9 mouse cellular contexts compared by ENCODE assay signal in genomic region chr15:100673585-100674391, GRCm38 (mm10). TPM values are rescaled to one million over a fixed set of nuclear protein-coding genes. Genes with fewer than 3 reads are reported as not detected.
DNase-seq lines count a peak whose midpoint lies in the region; ATAC-seq and TF ChIP-seq lines count a peak whose summit lies in the region.
"Had no signal": no experiment of that assay in that cellular context is flagged by ENCODE, and none has a peak within 500 bp of the region (broad histone marks: within the 10 kb centered on the region; RNA-seq: fewer than 3 reads in every experiment).

No protein-coding gene starts in this region.

- H3K4me1 ChIP-seq in midbrain, embryonic 10.5 days = peaks cover 14% of the 10 kb centered on the region
- no peaks in the 10 kb centered on the region for H3K4me1 ChIP-seq in midbrain, postnatal 0 days (ENCODE audit: insufficient read depth, low read length)
- peaks cover 27% of the 10 kb centered on the region for H3K4me1 ChIP-seq in liver, embryonic 11.5 days (replicated peaks; ENCODE audit: control insufficient read depth, insufficient read depth, low read length)
- no peaks in the 10 kb centered on the region for H3K4me1 ChIP-seq in neural tube, embryonic 15.5 days
- H3K4me1 ChIP-seq in midbrain, embryonic 13.5 days (replicated peaks) = 0 out of 2 replicates have a peak, but pooled peaks cover 4% of the 10 kb centered on the region
- H3K4me1 ChIP-seq: embryonic facial prominence, embryonic 15.5 days had no signal

- H3K4me3 ChIP-seq in midbrain, embryonic 10.5 days = no peak overlapping the region
- no peak overlapping the region for H3K4me3 ChIP-seq in midbrain, postnatal 0 days (ENCODE audit: low read depth, low read length)
- no peak overlapping the region for H3K4me3 ChIP-seq in liver, embryonic 11.5 days (ENCODE audit: low read depth, low read length)
- H3K4me3 ChIP-seq in neural tube, embryonic 15.5 days (replicated peaks) = no peak overlapping the region
- H3K4me3 ChIP-seq in midbrain, embryonic 13.5 days (replicated peaks) = no peak overlapping the region
- H3K4me3 ChIP-seq: embryonic facial prominence, embryonic 15.5 days had no signal

- WGBS in midbrain, embryonic 10.5 days = 36% methylated on average over 12 of the region's 12 CpGs
- 40% methylated on average over 11 of the region's 12 CpGs for WGBS in midbrain, postnatal 0 days
- WGBS in liver, embryonic 11.5 days = 15% methylated on average over 12 of the region's 12 CpGs
- 41% methylated on average over 12 of the region's 12 CpGs for WGBS in neural tube, embryonic 15.5 days
- 32% methylated on average over 12 of the region's 12 CpGs for WGBS in midbrain, embryonic 13.5 days

- no peaks in the 10 kb centered on the region for H3K27me3 ChIP-seq in midbrain, embryonic 10.5 days (ENCODE audit: low read depth, poor library complexity, severe bottlenecking)
- no peaks in the 10 kb centered on the region for H3K27me3 ChIP-seq in midbrain, postnatal 0 days (ENCODE audit: insufficient read depth, low read length)
- H3K27me3 ChIP-seq in liver, embryonic 11.5 days (replicated peaks; ENCODE audit: control insufficient read depth, insufficient read depth, low read length) = no peaks in the 10 kb centered on the region
- H3K27me3 ChIP-seq in neural tube, embryonic 15.5 days (replicated peaks) = no peaks in the 10 kb centered on the region
- no peaks in the 10 kb centered on the region for H3K27me3 ChIP-seq in midbrain, embryonic 13.5 days
- H3K27me3 ChIP-seq: embryonic facial prominence, embryonic 15.5 days had no signal

- ATAC-seq in midbrain, postnatal 0 days (ENCODE audit: low FRiP score) = no peak
- peak; percentile 79 for ATAC-seq in liver, embryonic 11.5 days (replicated peaks; ENCODE audit: low FRiP score)
- no peak for ATAC-seq in neural tube, embryonic 15.5 days (ENCODE audit: low FRiP score)
- no peak for ATAC-seq in midbrain, embryonic 13.5 days

- H3K4me2 ChIP-seq in midbrain, postnatal 0 days (ENCODE audit: low read depth, low read length, poor library complexity, severe bottlenecking) = no peak overlapping the region
- H3K4me2 ChIP-seq in liver, embryonic 11.5 days = peak overlapping the region; percentile 46
- no peak overlapping the region for H3K4me2 ChIP-seq in neural tube, embryonic 15.5 days
- H3K4me2 ChIP-seq in midbrain, embryonic 13.5 days (replicated peaks) = no peak overlapping the region
- H3K4me2 ChIP-seq: embryonic facial prominence, embryonic 15.5 days; hindbrain, embryonic 14.5 days had no signal

- no peak for DNase-seq in midbrain, embryonic 10.5 days (ENCODE audit: low spot score)
- DNase-seq in midbrain, postnatal 0 days (ENCODE audit: low spot score) = no peak
- peak; percentile 58 for DNase-seq in c-Kit-positive CD71-negative TER-119-negative erythroid progenitor cells, embryonic 14.5 days (ENCODE audit: low read depth)
- DNase-seq in liver, embryonic 11.5 days (ENCODE audit: low spot score) = no peak
- DNase-seq in yolk sac, embryonic 10.5 days (ENCODE audit: low spot score) = peak; percentile 39

- H3K9me3 ChIP-seq in midbrain, embryonic 10.5 days (replicated peaks) = no peaks in the 10 kb centered on the region; the same call in 1 of the 2 replicates
- no peaks in the 10 kb centered on the region for H3K9me3 ChIP-seq in midbrain, postnatal 0 days (ENCODE audit: low read length)
- no peaks in the 10 kb centered on the region for H3K9me3 ChIP-seq in liver, embryonic 11.5 days (ENCODE audit: control insufficient read depth, low read length)
- no peaks in the 10 kb centered on the region for H3K9me3 ChIP-seq in neural tube, embryonic 15.5 days (replicated peaks)
- H3K9me3 ChIP-seq in midbrain, embryonic 13.5 days = no peaks in the 10 kb centered on the region
- H3K9me3 ChIP-seq: embryonic facial prominence, embryonic 15.5 days had no signal

- H3K9ac ChIP-seq in midbrain, postnatal 0 days (replicated peaks; ENCODE audit: low read length, poor library complexity, severe bottlenecking) = no peak overlapping the region
- H3K9ac ChIP-seq in liver, embryonic 11.5 days (ENCODE audit: low read depth, low read length) = peak overlapping the region; percentile 22; the same call in 1 of the 2 replicates
- H3K9ac ChIP-seq in neural tube, embryonic 15.5 days (replicated peaks) = no peak overlapping the region
- no peak overlapping the region for H3K9ac ChIP-seq in midbrain, embryonic 13.5 days (replicated peaks)
- H3K9ac ChIP-seq: embryonic facial prominence, embryonic 15.5 days; hindbrain, embryonic 14.5 days had no signal

- no peaks in the 10 kb centered on the region for H3K36me3 ChIP-seq in midbrain, embryonic 10.5 days
- H3K36me3 ChIP-seq in midbrain, postnatal 0 days (ENCODE audit: insufficient read depth, low read length) = no peaks in the 10 kb centered on the region
- no peaks in the 10 kb centered on the region for H3K36me3 ChIP-seq in liver, embryonic 11.5 days (ENCODE audit: control insufficient read depth, insufficient read depth, low read length)
- no peaks in the 10 kb centered on the region for H3K36me3 ChIP-seq in neural tube, embryonic 15.5 days
- no peaks in the 10 kb centered on the region for H3K36me3 ChIP-seq in midbrain, embryonic 13.5 days
- H3K36me3 ChIP-seq: embryonic facial prominence, embryonic 15.5 days had no signal

- H3K27ac ChIP-seq in midbrain, embryonic 10.5 days (replicated peaks) = peak overlapping the region; percentile 42
- H3K27ac ChIP-seq in midbrain, postnatal 0 days (ENCODE audit: low read depth, low read length) = no peak overlapping the region
- peak overlapping the region; percentile 80 for H3K27ac ChIP-seq in liver, embryonic 11.5 days (ENCODE audit: low read depth, low read length)
- no peak overlapping the region for H3K27ac ChIP-seq in neural tube, embryonic 15.5 days (replicated peaks)
- H3K27ac ChIP-seq in midbrain, embryonic 13.5 days = no peak overlapping the region
- H3K27ac ChIP-seq: embryonic facial prominence, embryonic 15.5 days; hindbrain, embryonic 14.5 days had no signal

- TF ChIP-seq CTCF in midbrain, postnatal 0 days (IDR thresholded peaks at IDR 0.05) = no peak

RNA-seq across cellular contexts. Expression of gene Bin2, which starts 4.4 kb away (rescaled TPM):
- polyA plus RNA-seq in midbrain, embryonic 10.5 days (2016; fragmentation: Nextera tagmentation; extraction: Ambion mirVana) = 3.2 and 5.0 TPM in 2 replicates
- 2.1 and 2.7 TPM in 2 replicates for total RNA-seq in midbrain, postnatal 0 days (2014; rRNA removed)
- polyA plus RNA-seq in midbrain, postnatal 0 days (2015; fragmentation: Nextera tagmentation; extraction: Ambion mirVana) = 1.2 TPM in 2 replicates
- 56.6 and 62.1 TPM in 2 replicates for polyA plus RNA-seq in liver, embryonic 11.5 days (2014; fragmentation: Nextera tagmentation; extraction: Ambion mirVana)
- 2.6 and 11.0 TPM in 2 replicates for polyA plus RNA-seq in neural tube, embryonic 15.5 days (2015; fragmentation: Nextera tagmentation; extraction: Ambion mirVana)
- polyA plus RNA-seq in midbrain, embryonic 13.5 days (2015; fragmentation: Nextera tagmentation; extraction: Ambion mirVana) = 1.2 and 1.3 TPM in 2 replicates

RNA-seq across cellular contexts. Expression of gene Cela1, which starts 13.9 kb away (rescaled TPM):
- 0.96 and 1.7 TPM in 2 replicates for polyA plus RNA-seq in midbrain, embryonic 10.5 days (2016; fragmentation: Nextera tagmentation; extraction: Ambion mirVana)
- 2.0 TPM in 1 of 2 replicates, not detected in the other for total RNA-seq in midbrain, postnatal 0 days (2014; rRNA removed)
- polyA plus RNA-seq in midbrain, postnatal 0 days (2015; fragmentation: Nextera tagmentation; extraction: Ambion mirVana) = 2.0 TPM in 2 replicates
- 10.5 and 13.7 TPM in 2 replicates for polyA plus RNA-seq in liver, embryonic 11.5 days (2014; fragmentation: Nextera tagmentation; extraction: Ambion mirVana)
- 3.1 and 5.8 TPM in 2 replicates for polyA plus RNA-seq in neural tube, embryonic 15.5 days (2015; fragmentation: Nextera tagmentation; extraction: Ambion mirVana)
- 0.34 and 1.1 TPM in 2 replicates for polyA plus RNA-seq in midbrain, embryonic 13.5 days (2015; fragmentation: Nextera tagmentation; extraction: Ambion mirVana)

RNA-seq across cellular contexts. Expression of gene Smagp, which starts 37.0 kb away (rescaled TPM):
- 3.9 and 4.7 TPM in 2 replicates for polyA plus RNA-seq in midbrain, embryonic 10.5 days (2016; fragmentation: Nextera tagmentation; extraction: Ambion mirVana)
- 1.2 and 2.5 TPM in 2 replicates for total RNA-seq in midbrain, postnatal 0 days (2014; rRNA removed)
- 2.6 and 3.8 TPM in 2 replicates for polyA plus RNA-seq in midbrain, postnatal 0 days (2015; fragmentation: Nextera tagmentation; extraction: Ambion mirVana)
- polyA plus RNA-seq in liver, embryonic 11.5 days (2014; fragmentation: Nextera tagmentation; extraction: Ambion mirVana) = 14.1 and 15.6 TPM in 2 replicates
- 3.0 and 7.4 TPM in 2 replicates for polyA plus RNA-seq in neural tube, embryonic 15.5 days (2015; fragmentation: Nextera tagmentation; extraction: Ambion mirVana)
- polyA plus RNA-seq in midbrain, embryonic 13.5 days (2015; fragmentation: Nextera tagmentation; extraction: Ambion mirVana) = 2.4 and 2.9 TPM in 2 replicates

RNA-seq across cellular contexts. Expression of gene Galnt6, which starts 55.4 kb away (rescaled TPM):
- polyA plus RNA-seq in midbrain, embryonic 10.5 days (2016; fragmentation: Nextera tagmentation; extraction: Ambion mirVana) = 0.07 and 0.09 TPM in 2 replicates
- 0.16 and 0.71 TPM in 2 replicates for total RNA-seq in midbrain, postnatal 0 days (2014; rRNA removed)
- 0.20 and 0.22 TPM in 2 replicates for polyA plus RNA-seq in midbrain, postnatal 0 days (2015; fragmentation: Nextera tagmentation; extraction: Ambion mirVana)
- 1.2 and 1.6 TPM in 2 replicates for polyA plus RNA-seq in liver, embryonic 11.5 days (2014; fragmentation: Nextera tagmentation; extraction: Ambion mirVana)
- 0.33 and 1.5 TPM in 2 replicates for polyA plus RNA-seq in neural tube, embryonic 15.5 days (2015; fragmentation: Nextera tagmentation; extraction: Ambion mirVana)
- not detected in 2 replicates for polyA plus RNA-seq in midbrain, embryonic 13.5 days (2015; fragmentation: Nextera tagmentation; extraction: Ambion mirVana)

RNA-seq across cellular contexts. Expression of gene Dazap2, which starts 58.6 kb away (rescaled TPM):
- polyA plus RNA-seq in midbrain, embryonic 10.5 days (2016; fragmentation: Nextera tagmentation; extraction: Ambion mirVana) = 231 and 250 TPM in 2 replicates
- 89.3 and 148 TPM in 2 replicates for total RNA-seq in midbrain, postnatal 0 days (2014; rRNA removed)
- 133 and 134 TPM in 2 replicates for polyA plus RNA-seq in midbrain, postnatal 0 days (2015; fragmentation: Nextera tagmentation; extraction: Ambion mirVana)
- polyA plus RNA-seq in liver, embryonic 11.5 days (2014; fragmentation: Nextera tagmentation; extraction: Ambion mirVana) = 256 and 274 TPM in 2 replicates
- 99.3 and 144 TPM in 2 replicates for polyA plus RNA-seq in neural tube, embryonic 15.5 days (2015; fragmentation: Nextera tagmentation; extraction: Ambion mirVana)
- 162 and 166 TPM in 2 replicates for polyA plus RNA-seq in midbrain, embryonic 13.5 days (2015; fragmentation: Nextera tagmentation; extraction: Ambion mirVana)

Comparison
In these comparisons a context has a peak if more than half of its experiments do, and no peak if none do; other contexts are left out.
1. H3K27ac ChIP-seq: peak in midbrain, embryonic 10.5 days (single experiment) and liver, embryonic 11.5 days (single experiment); none in midbrain, postnatal 0 days (single experiment), neural tube, embryonic 15.5 days (single experiment) and midbrain, embryonic 13.5 days (single experiment).
2. DNase-seq: peak in c-Kit-positive CD71-negative TER-119-negative erythroid progenitor cells, embryonic 14.5 days (single experiment) and yolk sac, embryonic 10.5 days (single experiment); none in midbrain, embryonic 10.5 days (single experiment), midbrain, postnatal 0 days (single experiment) and liver, embryonic 11.5 days (single experiment).